Mouse (Mus musculus) bone marrow, adult 2 months (tissue): ENCODE measurements at regions not wholly inside any gene's neighbourhood (a gene's known extent, or its start where the extent isn't known, plus 50 kb on each side); places are given as distances from the start of the nearest gene placed in this dataset.

Source experiments
- H3K27ac ChIP-seq: fragments of 200-500 bp; 2 replicates; pipeline ENCODE4 v1.5.1; 2012; ENCODE audit warnings: low read depth, mild to moderate bottlenecking, control low read depth, inconsistent platforms, low read length; ENCODE audit not compliant: control insufficient read depth, poor library complexity, insufficient read depth
- H3K4me1 ChIP-seq: fragments of 200-500 bp; 2 replicates; pipeline ENCODE4 v1.6.1; 2011; ENCODE audit warnings: low read length; ENCODE audit not compliant: control insufficient read depth, insufficient read depth
- H3K4me3 ChIP-seq: fragments of 200-500 bp; replicated peaks from 2 replicates; pipeline ENCODE3; 2011; ENCODE audit warnings: mild to moderate bottlenecking, low read depth, low read length, control low read depth; ENCODE audit not compliant: control insufficient read depth
- CTCF ChIP-seq: fragments of 200-500 bp; IDR thresholded peaks from 2 replicates; pipeline ENCODE4 v1.5.1; 2011; ENCODE audit warnings: low read length, control low read depth; ENCODE audit not compliant: control insufficient read depth, insufficient read depth
- POLR2A ChIP-seq: fragments of 200-500 bp; IDR thresholded peaks from 2 replicates; pipeline ENCODE4 v1.6.1; 2011; ENCODE audit warnings: low read depth, mild to moderate bottlenecking, control low read depth, low read length, borderline replicate concordance; ENCODE audit not compliant: control insufficient read depth
- WGBS: fragments of 180-500 bp; shearing (Covaris S2); methylation state at CpG from one replicate; pipeline ENCODE4 v1.1.7; 2018; 5-methylcytosine and 5-hydroxymethylcytosine counted together

DNA sequence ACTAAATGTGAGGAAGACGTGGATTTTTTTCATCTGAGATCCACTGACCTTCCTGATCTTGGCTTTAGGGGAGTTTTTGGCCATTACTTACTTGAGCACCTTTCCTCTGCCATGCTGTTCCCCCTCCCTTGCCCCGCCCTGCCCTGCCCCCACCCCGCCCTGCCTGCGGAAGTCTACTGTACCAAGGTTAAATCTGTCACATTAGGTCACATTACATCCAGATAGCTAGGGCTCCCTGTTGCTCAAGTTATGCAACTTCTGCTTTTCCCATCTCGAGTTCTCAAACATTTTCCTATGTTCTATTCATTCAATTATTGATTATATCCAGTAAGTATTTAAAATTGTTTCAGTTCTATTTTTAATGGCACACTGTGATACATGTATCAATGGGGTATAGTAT is 144.7 kb upstream of the Cnot2 start:
- 49% methylated on average over 5 of the region's 5 CpGs for WGBS
- no peaks in the 10 kb centered on the region for H3K4me1 ChIP-seq
- H3K27ac ChIP-seq: no peak overlapping the region
- no peak overlapping the region for H3K4me3 ChIP-seq
- TF ChIP-seq POLR2A: no peak
- TF ChIP-seq CTCF: no peak

DNA sequence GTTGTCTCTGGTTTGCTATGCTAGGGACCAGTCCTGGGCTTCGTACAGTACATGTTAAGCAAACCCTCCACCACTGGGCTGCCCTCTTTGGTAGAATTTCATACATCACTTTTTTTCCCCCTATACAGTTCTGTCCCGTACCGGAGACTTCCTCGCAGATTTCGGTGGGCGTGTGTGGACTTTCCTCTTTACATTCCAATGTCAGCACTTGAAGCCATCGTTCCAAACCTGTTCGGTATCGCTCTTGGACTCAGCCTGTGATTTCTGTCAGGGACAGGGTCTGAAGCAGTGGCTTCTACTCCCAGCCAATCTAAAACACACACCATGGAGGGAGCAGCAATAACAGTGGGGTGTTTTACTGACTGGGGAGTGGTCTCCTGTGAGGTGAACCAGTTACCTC is 140.7 kb upstream of the Cnot2 start:
- Histone ChIP-seq H3K4me1 (no peaks in the 10 kb centered on the region), H3K27ac (no peak overlapping the region), H3K4me3 (no peak overlapping the region)
- no peak for TF ChIP-seq POLR2A
- TF ChIP-seq CTCF: no peak
- 90% methylated on average over 9 of the region's 9 CpGs for WGBS

DNA sequence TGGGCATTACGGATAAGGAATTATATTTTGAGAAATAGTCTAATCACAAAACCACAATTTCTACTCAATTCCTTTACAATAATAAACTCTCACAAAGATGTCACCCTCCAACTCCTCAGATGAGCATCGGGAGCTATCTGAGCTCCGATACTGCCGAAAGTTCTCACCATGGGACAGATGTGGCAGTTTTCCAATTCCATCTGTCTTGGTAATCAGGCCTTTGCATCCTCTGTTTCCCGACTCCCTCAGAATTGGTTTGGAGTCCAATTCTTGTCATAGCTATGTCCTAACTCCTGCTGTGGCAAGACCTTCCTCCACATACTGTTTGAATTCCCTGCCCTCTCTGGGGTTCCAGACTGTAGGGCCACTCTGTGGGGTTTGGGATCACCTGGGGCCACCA is 138.3 kb upstream of the Cnot2 start:
- 89% methylated on average over 5 of the region's 5 CpGs for WGBS
- no peak for TF ChIP-seq POLR2A
- TF ChIP-seq CTCF: no peak
- H3K27ac ChIP-seq: no peak overlapping the region
- no peaks in the 10 kb centered on the region for H3K4me1 ChIP-seq
- no peak overlapping the region for H3K4me3 ChIP-seq

DNA sequence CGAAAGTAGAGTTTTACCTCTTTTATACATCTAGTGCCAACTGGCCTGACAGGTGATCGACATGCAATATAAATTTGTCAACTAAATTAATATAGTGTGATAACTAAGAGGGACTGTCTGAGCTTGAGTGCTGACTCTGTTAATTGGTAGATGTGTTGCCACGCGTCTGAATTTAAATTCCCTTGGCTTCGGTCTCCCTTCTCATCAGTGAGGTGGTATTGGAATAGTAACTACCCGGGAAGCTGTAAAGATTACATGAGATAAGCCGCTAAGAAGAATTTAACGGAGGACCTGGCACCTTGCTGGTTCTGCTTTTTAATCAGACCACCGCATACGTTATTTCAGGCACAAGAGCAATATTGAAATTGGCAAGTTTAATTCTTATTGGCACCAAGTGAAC is 136.7 kb upstream of the Cnot2 start:
- H3K4me3 ChIP-seq: no peak overlapping the region
- 54% methylated on average over 10 of the region's 10 CpGs for WGBS
- TF ChIP-seq POLR2A (no peak), CTCF (no peak)
- no peak overlapping the region for H3K27ac ChIP-seq
- H3K4me1 ChIP-seq: no peaks in the 10 kb centered on the region

DNA sequence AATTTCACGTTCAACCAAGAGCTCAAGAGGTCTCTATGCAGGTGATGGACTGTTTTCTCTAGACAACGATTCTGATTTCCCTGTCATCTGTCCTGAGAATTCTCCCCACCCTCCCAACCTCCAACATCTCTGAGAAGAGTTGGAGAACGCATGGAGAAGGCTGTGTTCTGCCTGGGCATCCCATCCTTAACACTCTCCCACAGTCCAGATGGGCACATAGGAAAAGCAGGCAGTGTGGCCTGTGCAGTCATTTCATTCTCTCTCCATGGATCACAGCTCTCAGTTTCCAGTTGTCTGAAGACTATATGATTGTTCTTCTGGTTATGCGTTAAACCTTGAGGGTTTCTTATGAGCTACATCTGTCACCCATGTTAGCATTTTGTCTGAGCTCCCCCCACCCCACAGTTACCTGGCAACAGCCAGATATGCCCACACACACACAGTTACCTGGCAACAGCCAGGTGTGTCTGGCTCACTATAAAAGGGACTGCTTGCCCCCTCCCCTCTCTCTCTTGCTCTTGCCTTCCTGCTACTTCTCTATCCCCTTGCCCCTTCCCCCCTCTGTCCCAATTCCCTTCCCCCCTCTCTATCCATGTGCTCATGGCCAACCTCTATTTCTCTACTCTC is 135.8 kb upstream of the Cnot2 start:
- Histone ChIP-seq H3K27ac (no peak overlapping the region), H3K4me1 (no peaks in the 10 kb centered on the region), H3K4me3 (no peak overlapping the region)
- 70% methylated on average over 4 of the region's 4 CpGs for WGBS
- TF ChIP-seq POLR2A (no peak), CTCF (no peak)

DNA sequence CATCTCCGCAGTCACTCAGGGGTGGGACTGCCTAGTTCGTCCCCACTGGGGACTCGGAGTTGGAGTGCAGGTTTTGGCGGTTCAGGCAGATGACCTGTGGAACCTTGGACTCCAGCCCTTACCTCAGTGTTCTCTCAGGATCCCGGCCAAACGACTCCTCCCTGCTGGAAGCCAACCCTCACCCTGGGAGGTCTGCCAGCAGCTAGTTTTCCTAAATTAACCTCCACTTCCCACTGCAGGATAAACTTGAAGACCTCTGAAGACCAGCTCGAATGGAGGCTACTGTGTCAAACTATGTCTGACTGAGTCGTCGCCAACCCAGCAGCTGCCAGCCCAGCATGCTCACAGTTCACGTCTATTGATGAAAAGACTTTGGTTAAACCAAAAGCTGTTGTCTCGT is 132.1 kb upstream of the Cnot2 start:
- Histone ChIP-seq H3K4me1 (no peaks in the 10 kb centered on the region), H3K4me3 (no peak overlapping the region), H3K27ac (no peak overlapping the region)
- TF ChIP-seq CTCF (no peak), POLR2A (no peak)
- 83% methylated on average over 11 of the region's 11 CpGs for WGBS

DNA sequence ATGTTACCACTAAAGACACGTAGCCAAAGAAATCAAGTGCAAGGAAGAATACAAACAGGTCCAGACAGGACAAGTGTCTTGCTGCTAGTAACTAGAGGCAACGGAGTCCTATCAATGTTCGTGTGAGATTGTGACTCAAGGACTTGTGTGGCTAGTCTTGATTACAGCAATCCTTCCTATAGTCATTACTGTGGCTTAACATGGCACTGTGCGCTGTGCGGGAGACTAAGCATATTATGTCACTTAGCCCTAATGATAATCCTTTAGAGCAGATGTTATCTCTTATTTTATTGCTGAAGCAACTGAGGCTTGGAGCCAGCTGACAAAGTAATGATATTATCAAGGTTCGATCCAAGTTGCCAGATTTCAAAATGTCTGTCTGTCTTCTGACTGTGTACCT is 125.7 kb upstream of the Cnot2 start:
- H3K4me1 ChIP-seq: no peaks in the 10 kb centered on the region
- TF ChIP-seq CTCF (no peak), POLR2A (no peak)
- no peak overlapping the region for H3K4me3 ChIP-seq
- WGBS: 55% methylated on average over 6 of the region's 6 CpGs
- no peak overlapping the region for H3K27ac ChIP-seq

DNA sequence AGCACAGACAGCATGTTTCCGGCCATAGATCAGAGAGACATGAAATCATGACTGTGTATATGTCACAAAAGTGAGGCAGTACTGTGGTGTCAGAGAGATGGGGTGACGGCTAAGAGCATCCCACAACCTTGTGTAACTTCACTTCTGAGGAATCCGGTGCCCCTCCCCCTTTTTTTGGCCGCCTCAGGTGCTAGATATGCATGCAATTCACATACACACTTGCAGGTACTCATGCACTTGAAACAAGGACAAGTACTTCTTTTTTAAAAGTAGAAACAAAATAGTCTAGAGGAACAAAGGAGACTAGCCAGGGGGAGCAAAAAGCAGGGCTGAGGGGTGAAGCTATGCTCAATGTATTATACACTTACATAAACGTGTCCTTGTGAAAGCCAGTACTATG is 120.0 kb upstream of the Cnot2 start:
- 74% methylated on average over 5 of the region's 5 CpGs for WGBS
- H3K4me3 ChIP-seq: no peak overlapping the region

DNA sequence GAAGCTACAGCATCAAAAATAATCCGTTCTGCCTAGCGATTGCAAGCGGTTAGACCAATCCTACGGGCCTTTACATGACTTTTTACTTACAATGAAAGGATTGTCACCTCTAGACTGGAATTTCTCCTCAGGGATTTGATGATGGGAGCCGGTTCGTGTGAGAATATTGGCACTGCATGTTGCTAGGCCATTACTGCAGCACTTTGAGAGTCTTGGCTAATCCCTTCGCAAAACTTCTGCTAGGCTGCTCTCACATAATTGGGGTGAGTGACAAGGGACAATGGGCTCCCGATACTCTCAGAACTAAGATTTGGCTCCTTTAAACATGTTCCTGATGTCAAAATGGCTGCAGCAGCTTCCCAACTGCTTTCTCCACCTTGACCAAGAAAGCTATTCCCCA is 118.4 kb upstream of the Cnot2 start:
- no peak overlapping the region for H3K27ac ChIP-seq
- H3K4me3 ChIP-seq: no peak overlapping the region
- 88% methylated on average over 8 of the region's 8 CpGs for WGBS

More for the DNA sequence above, 120.0 kb upstream of the Cnot2 start:
- TF ChIP-seq POLR2A (no peak), CTCF (no peak)
- Histone ChIP-seq H3K27ac (no peak overlapping the region), H3K4me1 (no peaks in the 10 kb centered on the region)

More for the DNA sequence above, 118.4 kb upstream of the Cnot2 start:
- TF ChIP-seq CTCF (no peak), POLR2A (no peak)
- H3K4me1 ChIP-seq: no peaks in the 10 kb centered on the region
